Mouse (Mus musculus) urinary bladder, postnatal 25 days (tissue): ENCODE results near the gene Inha.

ENCODE experiments used
- DNase-seq: peaks from one replicate; pipeline ENCODE4 v3.0.0; 2022; ENCODE audit warnings: low spot score

The Inha gene

DNA sequence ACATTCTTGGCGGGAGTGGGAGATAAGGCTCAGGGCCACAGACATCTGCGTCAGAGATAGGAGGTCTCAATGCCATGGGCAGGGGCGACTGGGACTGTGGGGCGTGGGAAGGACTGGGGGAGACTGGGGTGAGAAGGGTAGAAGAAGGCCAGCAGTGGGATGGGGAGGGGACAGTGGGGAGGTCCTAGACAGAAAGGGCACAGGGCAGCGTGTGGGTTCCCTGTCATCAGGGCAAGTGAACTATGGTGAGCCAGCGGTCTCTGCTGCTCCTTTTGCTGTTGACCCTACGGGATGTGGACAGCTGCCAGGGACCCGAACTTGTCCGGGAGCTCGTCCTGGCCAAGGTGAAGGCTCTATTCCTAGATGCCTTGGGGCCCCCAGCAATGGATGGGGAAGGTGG lies at the start of gene Inha:
Gene Inha (plus strand): TSS at position 72 of the 400 bp plus-strand sequence.
- DNase-seq = no peak

DNA sequence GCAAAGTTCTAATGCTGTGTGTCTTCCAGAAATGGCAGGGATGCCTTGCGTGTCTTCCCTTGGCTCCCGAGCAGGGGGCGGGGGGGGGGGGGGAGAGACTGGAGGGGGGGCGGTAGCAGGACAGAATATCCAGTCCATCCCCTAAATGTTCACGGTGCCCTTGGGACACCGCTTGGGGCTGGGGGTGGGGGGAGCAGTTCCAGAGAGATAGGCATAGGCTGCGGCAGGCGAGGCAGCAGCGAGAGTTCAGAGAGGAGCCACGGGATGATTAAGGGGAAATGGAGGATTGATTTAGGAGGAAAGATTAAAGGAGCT lies 49.2 kb upstream of the Inha start:
- no peak for DNase-seq

DNA sequence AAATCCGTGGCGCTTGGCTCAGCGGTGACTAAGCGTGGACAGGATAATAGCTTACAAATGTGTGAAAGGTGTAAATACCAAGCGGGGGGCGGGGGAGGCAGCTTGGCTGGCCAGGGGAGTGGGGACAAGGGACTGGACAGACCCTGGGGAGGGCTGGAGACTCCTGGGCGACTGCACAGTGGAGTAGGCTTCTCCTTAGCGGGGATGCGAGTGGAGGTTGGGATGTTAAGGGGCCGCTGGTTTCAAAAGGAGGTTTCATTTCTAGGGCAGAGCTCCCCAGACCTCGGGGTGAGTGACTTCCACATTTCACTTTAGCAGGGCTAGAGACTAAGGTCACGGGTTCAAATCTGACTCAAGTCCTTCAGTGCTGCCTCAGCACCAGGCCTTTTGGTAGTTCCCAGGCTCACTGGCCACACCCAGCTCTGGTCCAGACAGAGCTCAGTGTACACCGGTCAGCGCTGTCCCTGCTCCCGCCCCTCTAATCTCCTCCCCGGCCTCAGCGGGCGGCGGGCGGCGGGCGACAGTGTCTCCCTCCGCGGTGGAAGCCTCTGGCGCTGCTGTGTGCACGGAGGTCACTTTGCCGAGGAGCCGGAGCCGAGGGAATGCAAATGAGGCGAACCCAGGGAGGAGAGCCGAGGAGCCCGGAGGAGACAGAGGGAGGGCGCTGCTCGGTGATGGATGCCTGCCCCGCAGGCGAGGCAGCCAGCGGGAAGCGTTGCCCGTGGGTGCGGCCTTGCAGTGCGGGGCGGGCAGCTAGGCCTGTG lies 48.7 kb upstream of the Inha start:
- no peak for DNase-seq

DNA sequence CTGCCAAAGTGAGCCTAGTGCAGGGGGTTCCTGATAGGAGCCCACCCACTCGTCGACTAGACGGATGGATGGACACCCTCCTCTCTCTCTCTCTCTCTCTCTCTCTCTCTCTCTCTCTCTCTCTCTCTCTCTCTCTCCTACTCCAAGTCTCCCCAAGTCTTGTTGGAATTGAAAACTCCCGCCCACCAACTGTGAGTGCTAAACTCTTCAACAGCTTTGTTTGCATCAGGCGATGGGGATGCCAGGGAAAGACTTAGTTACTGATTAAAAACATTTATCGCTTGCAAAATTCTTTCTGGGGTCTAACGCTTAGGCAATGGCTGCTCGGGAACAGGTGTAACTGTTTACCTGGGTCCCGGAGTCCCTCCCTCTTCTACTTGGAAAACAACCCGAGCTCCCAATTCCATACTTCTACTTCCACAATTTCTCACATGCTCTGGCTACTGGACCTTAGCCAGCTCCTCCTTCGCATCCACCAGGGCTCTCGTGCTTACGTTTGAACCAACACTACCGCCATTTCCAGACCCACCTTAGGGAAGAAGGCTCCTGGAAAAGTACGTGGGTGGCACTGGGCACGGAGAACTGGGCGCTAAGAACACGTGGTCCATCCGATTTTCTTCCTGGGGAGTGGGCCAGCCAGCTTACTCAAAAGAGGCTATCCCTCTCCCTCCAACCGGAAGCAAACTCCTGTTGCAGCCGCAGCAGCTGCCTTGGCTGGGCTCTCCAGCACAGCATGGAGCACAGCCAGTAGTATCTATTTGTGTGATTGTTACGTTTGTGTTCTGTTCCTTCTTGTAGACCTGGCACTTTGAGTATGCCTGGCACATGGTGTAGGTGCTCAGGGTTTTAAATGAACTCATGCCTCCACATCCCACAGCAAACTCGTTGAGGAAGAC lies 47.8 kb upstream of the Inha start:
- no peak for DNase-seq

DNA sequence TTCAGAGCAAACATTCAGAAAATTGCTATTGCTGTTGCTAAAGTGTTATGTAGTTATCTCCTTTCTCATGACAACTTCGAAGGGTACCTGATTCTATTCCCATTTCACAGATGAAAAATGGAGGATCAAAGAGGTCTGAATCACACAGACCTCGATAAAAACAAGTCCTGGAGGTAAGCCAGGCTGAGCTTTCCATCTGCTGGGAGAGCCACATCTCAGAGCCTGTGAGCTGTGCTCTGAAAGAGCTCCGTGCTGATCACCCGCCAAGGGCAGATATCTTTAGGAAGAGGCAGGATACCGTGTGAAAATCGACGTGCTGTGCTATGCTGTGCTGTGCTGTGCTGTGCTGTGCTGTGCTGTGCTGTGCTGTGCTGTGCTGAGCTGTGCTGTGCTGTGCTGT lies 46.6 kb upstream of the Inha start:
- DNase-seq = no peak

DNA sequence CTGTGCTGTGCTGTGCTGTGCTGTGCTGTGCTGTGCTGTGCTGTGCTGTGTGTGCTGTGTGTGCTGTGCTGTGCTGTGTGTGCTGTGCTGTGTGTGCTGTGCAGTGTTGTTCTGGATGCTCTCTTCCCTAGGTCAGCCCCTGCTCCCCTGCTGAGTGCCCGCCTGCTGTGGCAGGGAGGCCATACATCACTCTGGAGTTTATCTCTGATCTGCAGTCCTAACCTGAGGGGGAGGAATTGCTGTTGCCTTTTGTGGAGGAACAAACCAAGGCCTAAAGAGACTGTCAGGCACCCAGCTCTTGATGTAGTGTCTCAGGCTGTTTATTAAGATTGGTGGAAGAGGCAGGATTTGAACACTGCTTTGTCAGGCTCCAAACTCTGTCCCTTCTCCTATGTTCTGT lies 44.2 kb upstream of the Inha start:
- no peak for DNase-seq

DNA sequence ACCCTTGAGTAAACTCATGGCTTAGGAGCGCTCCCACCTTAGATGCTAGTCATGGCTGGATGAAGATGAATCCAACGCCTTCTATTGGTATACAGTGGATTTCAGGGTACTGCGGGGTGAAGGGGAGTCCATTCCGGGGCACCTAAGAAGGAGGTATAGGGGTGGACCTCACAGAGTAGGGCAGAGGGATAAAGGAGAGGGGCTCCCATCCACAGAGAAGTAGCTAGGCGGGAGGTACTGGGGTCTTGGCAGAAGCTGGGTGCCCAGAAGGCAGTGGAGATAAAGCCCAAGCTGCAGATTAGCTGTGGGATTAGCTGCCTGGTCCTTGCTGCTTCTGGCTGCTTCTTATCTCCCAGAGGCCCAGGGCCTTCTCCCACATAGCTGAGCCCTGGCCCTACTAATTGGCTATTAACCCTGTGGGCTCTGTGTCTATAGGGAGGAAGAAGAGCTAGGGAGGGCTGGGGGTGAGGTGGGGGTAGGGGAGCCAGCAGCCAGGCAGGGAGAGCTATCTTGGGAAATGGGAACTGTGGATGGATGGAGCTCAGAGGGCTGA lies 43.1 kb upstream of the Inha start:
- DNase-seq = no peak

DNA sequence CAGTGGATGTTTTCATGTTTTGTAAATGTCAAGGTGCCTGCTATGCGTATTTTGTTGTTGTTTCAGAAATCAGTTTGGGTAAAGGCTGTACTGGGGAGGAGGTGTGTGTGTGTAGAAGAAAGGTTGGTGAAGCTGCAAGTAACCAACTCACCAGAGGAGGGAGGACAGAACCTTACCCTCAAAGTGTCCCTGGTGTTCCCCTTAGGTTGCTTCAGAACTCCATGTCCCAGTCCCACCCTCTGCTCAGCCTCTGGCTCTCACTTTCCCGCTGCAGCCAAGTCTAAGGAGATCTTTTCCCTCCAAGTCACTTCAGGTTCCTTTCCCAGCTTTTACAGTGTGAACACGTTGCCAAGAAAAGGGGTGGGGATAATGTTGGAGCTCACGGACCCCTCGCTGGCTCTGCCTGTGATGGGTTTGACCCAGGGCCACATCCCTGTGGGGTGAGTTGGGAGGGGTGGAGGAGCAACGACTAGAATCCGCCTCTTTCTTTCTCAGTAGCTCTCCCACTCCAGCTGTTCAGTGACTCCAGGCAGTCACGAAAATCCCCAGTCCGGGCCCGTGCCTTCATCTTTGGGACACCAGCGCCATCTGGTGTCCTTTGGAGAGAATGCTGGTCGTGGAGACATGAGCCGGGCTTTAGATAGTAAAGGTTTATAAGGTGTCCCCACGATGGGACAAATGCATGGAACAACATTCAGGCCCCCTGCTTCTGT lies 39.5 kb upstream of the Inha start:
- peak; percentile 66 for DNase-seq

DNA sequence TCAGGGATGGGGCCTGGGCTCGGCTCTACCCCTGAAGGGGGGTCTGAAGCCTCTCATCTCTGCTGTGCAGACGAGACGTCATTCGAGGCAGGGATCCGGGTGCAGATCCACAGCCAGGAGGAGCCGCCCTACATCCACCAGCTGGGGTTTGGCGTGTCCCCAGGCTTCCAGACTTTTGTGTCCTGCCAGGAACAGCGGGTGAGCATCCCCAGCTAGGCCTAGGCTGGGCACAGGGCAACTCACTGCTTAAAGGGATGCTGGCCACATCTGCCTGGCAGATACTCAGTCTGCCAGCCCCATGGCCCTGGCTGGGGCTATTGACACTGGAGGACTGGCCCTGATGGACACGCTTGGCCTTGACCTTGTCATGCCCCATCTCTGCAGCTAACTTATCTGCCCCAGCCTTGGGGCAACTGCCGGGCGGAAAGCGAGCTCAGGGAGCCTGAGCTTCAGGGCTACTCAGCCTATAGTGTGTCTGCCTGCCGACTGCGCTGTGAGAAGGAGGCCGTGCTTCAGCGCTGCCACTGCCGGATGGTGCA lies 37.5 kb upstream of the Inha start:
- DNase-seq = no peak

DNA sequence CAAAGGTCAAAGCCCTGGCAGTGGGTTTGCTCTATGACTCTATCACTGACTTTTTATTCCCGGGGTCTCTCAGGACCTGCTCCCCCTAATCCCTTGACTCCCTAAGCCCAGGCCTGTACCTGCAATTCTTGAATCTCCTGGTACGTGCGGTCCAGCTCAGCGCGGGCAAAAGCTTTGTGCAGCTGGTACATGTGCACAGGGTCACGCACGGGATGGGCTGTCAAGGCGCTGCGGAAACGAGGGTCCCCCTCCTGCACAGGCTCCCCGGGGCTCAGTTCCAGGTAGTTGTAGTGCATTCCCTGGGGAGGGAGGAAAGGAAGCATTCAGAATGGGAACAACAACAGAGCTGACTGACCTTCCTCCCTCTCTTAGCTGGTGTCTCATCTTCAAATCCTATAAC lies 30.4 kb upstream of the Inha start:
- no peak for DNase-seq

DNA sequence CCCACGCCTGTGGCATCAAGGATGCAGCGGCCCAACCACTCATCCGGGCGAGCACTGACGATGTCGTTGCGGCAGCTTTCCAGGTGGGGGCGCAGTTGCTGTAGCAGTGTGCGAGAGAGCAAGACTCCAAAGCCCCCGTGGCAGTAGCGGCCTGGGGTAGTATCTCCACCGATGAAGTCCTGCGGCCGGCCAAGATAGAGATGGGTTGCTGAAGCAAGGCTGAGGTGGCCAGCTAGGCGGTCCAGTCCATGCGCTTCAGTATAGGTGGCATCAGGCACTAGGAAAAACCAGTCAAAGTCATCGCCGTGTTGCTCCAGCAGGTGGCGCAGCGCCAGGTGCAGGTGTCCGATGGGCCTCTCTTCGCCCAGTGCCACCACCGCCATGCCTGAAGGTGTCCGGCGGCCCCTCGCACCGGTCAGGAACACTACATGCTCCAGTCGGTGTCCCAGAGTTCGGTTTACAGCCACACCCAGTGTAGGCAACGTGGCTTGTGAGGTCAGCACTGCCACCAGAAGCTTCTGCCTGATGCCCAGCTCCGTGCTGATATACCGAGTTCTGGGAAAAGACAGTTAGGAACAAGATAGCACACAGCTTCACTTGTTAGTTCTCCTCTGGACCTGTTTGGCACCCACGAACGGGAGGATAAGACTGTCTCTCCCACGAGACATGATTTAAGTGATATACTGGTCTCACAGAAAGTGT lies 29.5 kb upstream of the Inha start:
- peak; percentile 79 for DNase-seq

DNA sequence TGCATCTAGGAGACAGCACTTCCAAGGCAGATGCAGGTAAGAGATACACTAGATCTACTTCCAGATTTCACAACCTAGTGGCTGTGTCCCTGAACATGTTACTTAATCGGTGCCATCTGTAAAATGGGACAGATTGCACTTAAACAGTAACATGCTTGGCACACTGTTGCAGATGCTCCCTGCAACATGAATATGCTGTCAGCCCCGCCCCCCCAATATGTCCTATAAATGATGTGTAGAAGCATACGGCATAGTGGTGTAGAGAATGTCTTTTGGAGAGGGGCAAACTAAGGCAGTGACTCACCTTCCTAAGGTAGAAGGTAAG lies 28.9 kb upstream of the Inha start:
- no peak for DNase-seq

DNA sequence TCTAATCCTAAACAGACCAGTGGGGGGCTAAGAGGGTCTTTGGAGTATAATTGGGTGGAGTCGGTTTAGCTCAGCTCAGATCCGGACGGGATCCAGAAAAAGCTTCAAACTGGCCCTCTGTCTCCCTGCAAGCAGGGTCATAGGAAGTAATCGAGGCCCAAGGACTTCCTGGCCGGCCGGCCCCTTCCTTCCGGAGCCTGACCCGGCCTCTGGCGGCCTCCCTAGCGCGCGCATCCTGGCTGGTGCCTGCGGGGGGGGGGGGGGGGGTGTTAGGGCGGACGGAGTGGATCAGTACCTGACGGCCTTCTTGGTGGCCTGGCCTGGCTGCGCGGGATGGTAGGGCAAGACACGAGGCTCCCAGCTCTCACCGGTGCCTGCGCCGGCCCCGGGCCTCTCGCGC lies 28.4 kb upstream of the Inha start:
- no peak for DNase-seq

DNA sequence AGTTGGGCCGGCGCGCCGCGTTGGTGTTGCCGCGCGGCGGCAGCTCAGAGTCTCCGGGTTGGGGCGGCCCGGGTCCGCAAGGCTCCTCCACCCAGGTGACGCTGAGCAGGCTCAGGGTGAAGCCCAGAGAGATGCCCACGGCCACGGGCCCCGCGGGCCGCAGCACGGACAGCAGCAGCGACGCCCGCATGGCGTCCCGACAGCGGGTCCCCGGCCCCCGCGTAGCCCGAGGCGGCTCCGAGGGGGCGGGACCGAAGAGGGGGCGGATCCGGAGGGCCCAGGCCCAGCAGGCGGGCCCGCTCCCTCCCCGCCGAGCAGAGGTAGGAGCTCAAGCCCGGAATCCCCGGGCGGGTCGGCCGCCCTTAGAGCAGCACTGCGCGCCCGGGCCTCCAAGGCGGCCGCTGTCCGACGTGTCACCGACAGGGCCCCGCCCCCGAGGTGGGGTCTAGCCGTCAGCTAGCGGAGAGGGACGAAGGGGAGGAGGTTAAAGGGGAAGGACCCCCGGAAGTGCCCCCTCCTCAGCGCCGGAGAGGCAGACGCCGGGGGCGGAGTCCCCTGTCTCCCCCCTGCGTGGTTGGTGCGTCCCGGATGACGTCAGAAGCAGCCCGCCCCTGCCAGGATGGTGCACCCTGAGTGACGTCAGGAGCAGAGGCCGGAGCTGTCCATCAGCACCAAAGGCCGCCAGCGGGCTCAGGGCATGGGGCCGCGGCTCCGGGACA lies 27.8 kb upstream of the Inha start, which contains the start of the genes Chpf and Tmem198:
Gene Chpf (minus strand): TSS at position 392 of the 719 bp plus-strand sequence.
Gene Tmem198 (plus strand): TSS at position 617 of the 719 bp plus-strand sequence.
- peak; percentile 94 for DNase-seq

DNA sequence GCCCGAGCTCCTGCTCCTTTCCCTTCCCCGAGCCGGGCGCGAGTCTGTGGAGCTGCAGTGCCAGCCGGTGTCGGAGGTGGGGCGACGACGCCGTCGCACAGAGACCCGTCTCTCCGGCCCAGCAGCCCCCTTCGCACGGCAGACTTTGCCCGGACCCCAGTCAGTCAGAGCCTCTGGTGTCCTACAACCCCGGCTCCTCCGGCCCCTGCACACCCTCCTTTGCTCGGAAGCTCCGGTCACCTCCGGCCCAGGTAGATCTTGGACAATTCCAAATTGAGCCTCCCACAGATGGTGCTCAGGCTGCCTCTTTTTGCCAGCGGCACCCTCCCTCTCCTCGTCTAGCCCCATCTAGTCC lies 27.3 kb upstream of the Inha start:
- DNase-seq = no peak

DNA sequence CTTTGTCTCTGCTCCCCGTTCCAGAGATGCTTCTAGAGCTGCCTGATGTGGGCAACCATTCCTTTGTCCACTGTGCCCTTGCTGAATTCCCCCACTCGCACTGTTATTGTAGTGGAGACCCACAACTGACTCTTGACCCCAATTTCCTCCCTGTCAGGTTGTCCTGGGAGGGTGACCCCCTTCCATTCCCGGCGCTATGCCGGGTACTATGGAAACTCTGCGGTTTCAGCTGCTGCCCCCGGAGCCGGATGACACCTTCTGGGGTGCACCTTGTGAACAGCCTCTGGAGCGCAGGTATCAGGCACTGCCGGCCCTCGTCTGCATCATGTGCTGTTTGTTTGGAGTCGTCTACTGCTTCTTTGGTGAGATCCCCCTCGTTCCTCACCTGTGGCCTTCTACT lies 26.8 kb upstream of the Inha start:
- no peak for DNase-seq

DNA sequence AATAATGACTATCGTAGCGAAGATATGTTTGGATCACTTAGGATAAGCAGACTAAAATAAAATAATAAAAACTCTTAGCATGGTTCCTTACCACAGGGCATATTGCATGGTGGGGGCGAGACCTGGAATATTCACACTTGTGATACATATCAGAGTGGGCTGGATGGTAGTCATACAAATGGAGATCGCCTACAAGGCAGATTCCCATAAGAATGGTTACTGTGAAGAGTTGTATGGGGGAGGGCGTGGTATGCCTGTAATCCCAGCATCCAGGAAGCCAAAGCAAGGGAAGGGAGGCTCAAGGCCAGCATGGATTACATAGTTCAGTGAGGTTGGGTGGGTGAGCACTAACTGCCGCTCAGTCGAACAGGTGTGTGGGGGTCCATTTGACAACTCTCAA lies 26.1 kb upstream of the Inha start:
- DNase-seq = no peak

DNA sequence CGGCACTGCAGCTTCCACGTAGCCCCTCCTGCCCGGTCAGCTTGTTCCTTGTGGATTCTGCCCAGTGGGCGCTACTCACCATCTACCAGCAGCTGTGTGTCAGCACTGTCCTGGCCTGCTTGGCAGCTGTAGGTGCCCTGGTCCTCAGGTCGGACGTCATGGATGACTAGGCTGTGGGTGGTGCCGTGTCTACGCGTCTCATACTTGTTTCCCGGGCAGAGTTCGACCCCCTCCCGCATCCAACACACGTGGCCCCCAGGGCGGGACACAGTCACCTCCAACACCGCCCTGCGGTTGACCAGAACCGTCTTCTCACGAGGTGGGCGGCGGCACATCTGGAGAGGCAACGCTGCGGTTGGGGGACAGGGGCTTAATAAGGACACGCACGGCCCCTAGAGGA lies 20.3 kb upstream of the Inha start:
- DNase-seq = no peak

DNA sequence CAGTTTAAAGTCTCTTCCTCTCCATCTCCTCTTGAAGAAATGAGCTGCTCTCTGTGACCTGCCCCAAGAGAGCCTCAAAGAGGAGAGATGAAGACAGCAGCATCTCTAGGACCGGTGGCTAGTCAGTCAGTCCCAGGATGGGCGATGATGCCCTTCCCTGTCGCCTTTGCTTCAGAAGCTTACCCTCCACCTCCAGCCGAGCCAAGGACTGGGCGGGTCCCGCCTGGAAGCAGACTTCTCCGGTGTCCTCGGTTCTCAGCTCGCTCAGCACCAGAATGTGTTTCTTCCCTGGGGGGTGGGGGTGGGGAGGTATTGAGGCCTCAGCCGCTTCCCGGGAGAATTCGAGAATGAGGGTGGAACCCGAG lies 19.9 kb upstream of the Inha start:
- DNase-seq = no peak

DNA sequence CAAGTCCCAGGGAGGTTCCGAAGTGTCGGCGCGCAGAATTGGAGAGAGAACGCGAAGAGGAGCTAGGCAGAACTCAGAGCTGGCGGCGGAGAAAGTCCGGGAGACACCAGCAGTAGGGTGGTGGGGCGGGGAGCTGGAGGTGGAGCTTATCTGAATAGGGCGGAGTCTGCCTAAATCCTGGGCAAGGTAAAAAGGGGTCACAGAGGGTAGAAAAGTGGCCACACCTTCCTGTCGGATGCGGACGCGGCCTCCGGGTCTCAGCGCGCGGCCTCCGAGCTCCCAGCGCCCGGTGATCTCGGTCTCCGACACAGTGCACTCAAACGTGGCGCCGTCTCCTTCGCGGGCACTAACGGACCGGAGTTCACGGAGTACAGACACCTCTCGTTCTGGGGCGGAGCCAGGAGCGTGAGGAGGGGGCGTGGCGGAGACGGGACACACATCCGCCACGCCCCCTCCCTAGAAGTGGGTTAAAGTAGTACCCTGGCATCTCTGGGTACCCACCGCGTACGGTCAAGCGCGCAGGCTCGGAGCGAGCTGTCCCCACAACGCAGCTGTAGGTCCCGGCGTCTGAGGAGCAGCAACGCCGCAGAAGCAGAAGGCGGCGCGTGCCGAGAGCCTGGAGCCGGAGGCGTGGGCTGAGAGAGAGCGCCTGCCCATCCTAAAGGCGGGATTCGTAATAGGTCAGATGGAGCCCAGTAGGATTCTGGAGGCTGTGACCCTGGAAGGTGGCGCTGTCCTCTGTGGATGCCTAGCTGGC lies 19.3 kb upstream of the Inha start:
- peak; percentile 62 for DNase-seq
